Mouse (Mus musculus): Measurements from ENCODE around the gene Ccdc188.

The Ccdc188 gene

GRCm38 (mm10) chr16:18235389-18236065, 17.8 kb downstream of the Ccdc188 start:
- peak; percentile 74 for DNase-seq (ENCODE audit: low spot score)

GRCm38 (mm10) chr16:18236676-18237501, 19.2 kb downstream of the Ccdc188 start:
- DNase-seq (ENCODE audit: low spot score): no peak

- DNase-seq (ENCODE audit: low spot score): no peak
These were observed 23.9 kb downstream of the Ccdc188 start for GRCm38 (mm10) chr16:18241581-18241980.

- peak; percentile 46 for DNase-seq (ENCODE audit: low spot score)
These were observed 30.1 kb downstream of the Ccdc188 start for GRCm38 (mm10) chr16:18247521-18248399.

- peak; percentile 98 for DNase-seq (ENCODE audit: low spot score)
These were observed 31.0 kb downstream of the Ccdc188 start, which contains the start of the genes Trmt2a and Ranbp1 for GRCm38 (mm10) chr16:18248433-18249363. Trmt2a (plus strand) TSS chr16:18248679. Ranbp1 (minus strand) TSS chr16:18248732.

GRCm38 (mm10) chr16:18249364-18249967, 31.8 kb downstream of the Ccdc188 start:
- DNase-seq (ENCODE audit: low spot score): peak; percentile 50

GRCm38 (mm10) chr16:18250231-18250630, 32.6 kb downstream of the Ccdc188 start:
- no peak for DNase-seq (ENCODE audit: low spot score)

- no peak for DNase-seq (ENCODE audit: low spot score)
These were observed 33.4 kb downstream of the Ccdc188 start for GRCm38 (mm10) chr16:18250828-18251790.

GRCm38 (mm10) chr16:18252736-18253135, 35.1 kb downstream of the Ccdc188 start:
- DNase-seq (ENCODE audit: low spot score): no peak

GRCm38 (mm10) chr16:18253866-18254265, 36.2 kb downstream of the Ccdc188 start:
- DNase-seq (ENCODE audit: low spot score): no peak

GRCm38 (mm10) chr16:18258221-18258620, 40.5 kb downstream of the Ccdc188 start, which contains the start of gene Gm49776:
Gm49776 (minus strand) TSS chr16:18258321.
- DNase-seq (ENCODE audit: low spot score): no peak

GRCm38 (mm10) chr16:18265024-18265423, 47.3 kb downstream of the Ccdc188 start:
- no peak for DNase-seq (ENCODE audit: low spot score)

GRCm38 (mm10) chr16:18268182-18268581, 50.5 kb downstream of the Ccdc188 start:
- DNase-seq (ENCODE audit: low spot score): peak; percentile 42
